Mouse (Mus musculus): ENCODE measurements at regions not wholly inside any gene's neighbourhood (a gene's known extent, or its start where the extent isn't known, plus 50 kb on each side); places are given as distances from the start of the nearest gene placed in this dataset.

DNA sequence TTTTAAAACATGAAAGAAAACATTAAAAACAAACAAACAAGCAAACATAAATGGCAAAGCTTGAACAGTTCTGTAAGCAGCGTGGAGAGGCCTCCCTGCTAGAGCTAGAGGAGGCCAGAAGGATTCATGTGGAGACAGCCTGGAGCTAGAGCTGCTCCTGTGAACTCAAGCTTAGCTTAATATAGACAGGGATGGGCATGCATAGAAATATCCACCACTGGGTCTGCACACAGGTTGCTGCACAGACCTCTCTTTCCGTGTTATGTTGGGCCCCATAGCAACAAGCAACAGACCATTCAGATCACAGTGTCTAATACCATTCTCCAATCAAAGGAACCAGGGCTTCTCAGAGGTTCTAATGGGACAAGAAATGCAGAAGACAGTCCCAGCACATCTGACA is 122.9 kb upstream of the Magi3 start:
- DNase-seq (ENCODE audit: low spot score in 2 of 2) = no peak

- DNase-seq (ENCODE audit: low spot score in 2 of 2) = no peak
Observed at GRCm38 (mm10) chr3:104342220-104342619, 122.0 kb upstream of the Magi3 start.

- DNase-seq (ENCODE audit: low spot score in 2 of 2) = no peak
Observed at GRCm38 (mm10) chr3:104340331-104340730, 120.2 kb upstream of the Magi3 start.

GRCm38 (mm10) chr3:104336867-104337266 is 116.7 kb upstream of the Magi3 start:
- DNase-seq (ENCODE audit: low spot score in 2 of 2) = no peak

- DNase-seq (ENCODE audit: low spot score in 2 of 2) = no peak
Observed at GRCm38 (mm10) chr3:104336308-104336707, 116.1 kb upstream of the Magi3 start.

- no peak for DNase-seq (ENCODE audit: low spot score in 2 of 2)
Observed at GRCm38 (mm10) chr3:104334760-104335159, 114.6 kb upstream of the Magi3 start.

- no peak for DNase-seq (ENCODE audit: low spot score in 2 of 2)
Observed at GRCm38 (mm10) chr3:104333345-104333744, 113.2 kb upstream of the Magi3 start.

GRCm38 (mm10) chr3:104330646-104331045 is 110.5 kb upstream of the Magi3 start:
- no peak for DNase-seq (ENCODE audit: low spot score in 2 of 2)

DNA sequence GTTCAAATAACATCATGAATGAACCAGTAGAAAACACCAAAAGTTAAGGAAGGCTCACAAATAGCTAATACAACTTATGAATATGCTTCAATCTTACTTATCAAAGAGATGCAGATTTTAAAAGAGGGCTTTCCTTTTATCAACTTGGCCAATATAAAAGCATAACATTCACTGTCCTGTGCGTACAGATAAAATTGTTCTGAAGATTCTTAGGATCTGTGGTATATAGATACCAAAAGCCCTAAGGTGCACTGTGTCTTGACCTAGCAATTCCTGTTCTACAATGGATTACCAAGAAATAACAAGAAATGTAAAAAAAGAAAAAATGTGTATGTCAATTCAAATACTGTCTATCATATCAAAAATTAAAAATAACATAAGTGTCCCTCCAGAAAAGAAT is 107.7 kb upstream of the Magi3 start:
- no peak for DNase-seq (ENCODE audit: low spot score in 2 of 2)

DNA sequence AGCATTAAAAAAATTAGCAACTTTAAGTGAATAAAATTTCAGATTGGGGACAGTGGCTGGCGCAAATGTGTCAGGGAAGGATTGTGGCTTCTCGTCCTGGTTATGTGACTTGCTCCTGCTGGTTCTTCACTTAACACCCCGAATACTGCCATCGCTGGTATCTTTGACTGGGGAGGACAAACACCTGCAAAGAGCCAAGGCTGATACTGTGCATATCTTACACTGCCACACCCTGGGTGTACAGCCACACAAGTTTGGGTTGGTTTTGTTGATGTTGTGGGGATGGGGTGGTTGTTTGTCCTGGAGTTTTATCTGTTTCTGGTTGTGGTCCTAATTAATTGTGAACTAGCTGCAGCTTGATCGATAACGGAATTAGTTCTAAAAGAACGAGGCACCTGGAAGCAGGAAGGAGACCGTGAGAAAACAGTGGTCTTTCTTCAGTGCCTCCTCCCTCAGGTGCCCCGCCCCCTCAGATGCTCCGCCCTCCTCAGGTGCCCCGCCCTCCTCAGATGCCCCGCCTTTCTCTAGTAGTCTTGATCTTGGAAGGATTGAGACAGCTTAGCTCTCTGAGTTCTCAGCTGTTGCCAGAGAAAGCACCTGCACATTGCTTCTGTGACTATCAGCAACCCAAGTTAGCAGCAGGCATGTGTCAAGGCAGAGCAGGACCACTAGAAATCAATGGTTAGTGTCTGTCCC is 107.0 kb upstream of the Magi3 start:
- DNase-seq (ENCODE audit: low spot score in 2 of 2) = no peak

DNA sequence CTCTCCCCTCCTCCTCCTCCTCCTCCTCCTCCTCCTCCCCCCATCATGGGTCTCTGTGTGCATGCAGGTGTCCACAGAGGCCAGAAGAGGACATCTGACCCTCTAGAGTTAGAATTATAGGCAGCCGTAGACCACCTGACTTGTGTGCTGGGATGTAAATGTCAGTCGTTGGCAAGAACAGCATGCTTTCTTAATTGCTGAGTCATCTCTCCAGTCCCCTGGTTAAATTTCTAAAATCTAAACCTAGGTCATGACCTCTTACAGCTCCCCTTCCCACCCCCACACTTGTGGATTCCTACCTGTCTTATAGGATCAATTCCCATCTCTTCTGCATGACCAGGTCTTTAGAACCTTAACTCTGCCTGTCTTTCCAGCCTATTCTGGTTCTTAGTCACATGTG is 102.4 kb upstream of the Magi3 start:
- DNase-seq (ENCODE audit: low spot score in 2 of 2) = no peak

DNA sequence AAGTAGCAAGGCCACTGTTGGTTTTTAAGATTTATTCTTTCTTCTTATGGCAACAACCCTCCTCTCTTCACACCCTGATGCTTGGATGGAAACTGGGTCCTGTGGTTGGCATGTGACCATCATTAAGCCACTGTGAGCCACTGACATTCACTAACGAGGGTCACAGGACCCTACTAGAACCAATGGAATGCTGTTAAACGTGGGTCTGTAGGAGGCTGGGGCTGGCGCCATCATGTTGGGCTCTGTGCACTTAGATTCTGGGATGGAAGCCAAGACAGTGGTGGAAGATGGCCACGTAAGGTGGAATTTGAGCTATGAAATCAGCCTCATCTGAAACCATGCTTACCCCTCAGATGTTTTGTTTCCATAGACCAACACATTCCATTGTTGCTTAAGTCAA is 100.2 kb upstream of the Magi3 start:
- no peak for DNase-seq (ENCODE audit: low spot score in 2 of 2)

DNA sequence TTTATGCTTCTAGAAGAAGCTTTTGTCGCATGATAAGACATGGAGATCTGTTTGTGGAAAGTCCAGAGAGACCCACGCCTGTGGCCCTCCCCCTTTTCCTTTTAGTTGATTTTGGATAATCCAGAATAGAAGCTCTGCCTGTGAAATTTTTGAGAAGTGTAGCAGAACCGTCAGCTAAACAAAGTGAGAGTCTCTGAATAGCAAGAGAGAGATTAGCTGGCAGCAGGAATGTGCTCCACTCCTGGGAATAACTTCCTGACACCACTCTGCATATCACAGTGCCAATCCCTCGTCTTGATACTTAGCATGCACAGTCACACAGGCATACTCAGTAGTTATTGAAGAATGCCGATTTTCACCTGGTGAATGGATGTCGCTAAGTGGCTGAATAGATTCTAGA is 99.2 kb upstream of the Magi3 start:
- no peak for DNase-seq (ENCODE audit: low spot score in 2 of 2)

- peak in 1 of 2 experiments; percentile 20 for DNase-seq (ENCODE audit: low spot score in 2 of 2)
Observed at GRCm38 (mm10) chr3:104318911-104319310, 98.7 kb upstream of the Magi3 start.

GRCm38 (mm10) chr3:104317528-104317927 is 97.4 kb upstream of the Magi3 start:
- DNase-seq (ENCODE audit: low spot score in 2 of 2) = no peak

DNA sequence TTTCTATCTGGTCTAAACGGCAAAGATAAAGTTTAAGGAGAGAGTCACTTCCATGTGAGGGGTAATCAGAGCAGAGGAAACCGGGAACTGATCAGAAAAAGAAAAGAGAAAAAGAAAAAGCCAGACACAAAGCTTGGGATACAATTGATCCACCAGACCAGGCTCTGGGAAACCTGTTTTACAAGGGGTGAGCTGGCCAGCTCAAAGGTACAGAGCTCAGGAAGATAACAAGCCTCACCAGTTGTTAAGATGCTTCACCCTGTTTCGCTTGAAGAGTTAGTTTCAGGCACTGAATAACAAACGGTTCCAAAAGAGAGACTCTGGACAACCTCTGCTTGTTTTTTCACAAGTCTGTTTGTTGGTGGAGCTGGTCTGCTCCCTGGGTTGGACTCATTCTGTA is 92.9 kb upstream of the Magi3 start:
- no peak for DNase-seq (ENCODE audit: low spot score in 2 of 2)

- no peak for DNase-seq (ENCODE audit: low spot score in 2 of 2)
Observed at GRCm38 (mm10) chr3:104306961-104307360, 86.8 kb upstream of the Magi3 start.

DNA sequence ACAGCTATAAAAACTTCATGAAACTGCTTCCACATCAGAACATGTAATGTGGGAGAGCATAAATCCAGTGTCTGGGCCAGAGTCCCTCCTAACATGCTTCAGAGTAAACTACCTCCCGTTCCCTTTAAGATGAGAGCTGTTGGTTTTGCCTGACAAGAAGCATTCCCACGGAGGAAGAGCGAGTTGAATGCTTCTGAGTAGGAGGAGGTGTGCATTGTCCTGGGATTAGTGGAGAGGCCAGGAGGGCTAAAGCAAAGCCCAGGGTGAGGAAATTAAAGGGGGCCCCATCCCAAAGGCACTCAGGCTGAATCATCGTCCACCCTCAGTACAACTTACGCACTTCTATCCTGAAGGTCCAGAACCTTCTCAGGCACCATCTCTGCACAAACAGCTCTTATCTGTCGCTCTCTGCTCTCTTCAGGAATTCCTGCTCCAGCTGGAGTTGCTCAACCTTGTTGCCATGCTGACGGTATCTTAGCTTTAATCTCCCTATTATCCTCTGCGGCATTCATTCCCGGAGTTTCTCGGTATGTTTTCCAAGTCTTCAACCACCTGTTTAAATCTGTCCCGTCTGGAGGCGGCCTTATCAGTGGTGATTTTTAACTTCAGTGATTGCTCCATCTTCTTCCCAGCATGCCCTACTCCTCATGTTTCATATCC is 85.9 kb upstream of the Magi3 start:
- no peak for DNase-seq (ENCODE audit: low spot score in 2 of 2)

- no peak for DNase-seq (ENCODE audit: low spot score in 2 of 2)
Observed at GRCm38 (mm10) chr3:104303577-104303976, 83.4 kb upstream of the Magi3 start.

DNA sequence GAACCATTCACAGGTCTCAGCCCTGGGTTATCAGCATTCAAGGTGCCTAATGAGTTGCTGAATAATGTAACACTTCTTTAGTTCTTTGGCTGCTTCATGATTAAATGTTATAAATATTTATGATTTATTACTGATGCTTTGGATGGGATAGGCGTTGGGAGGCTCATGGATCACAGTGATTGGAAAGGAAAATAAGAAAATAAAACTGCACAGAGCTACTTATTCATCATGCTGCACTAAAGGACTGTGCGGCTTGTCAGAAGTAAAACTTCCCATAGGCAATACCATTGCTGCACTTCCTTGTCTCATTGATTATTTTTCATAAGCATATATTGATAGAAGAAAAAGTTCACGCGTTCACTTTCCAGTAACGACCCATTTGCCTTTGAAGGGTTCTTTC is 80.0 kb upstream of the Magi3 start:
- no peak for DNase-seq (ENCODE audit: low spot score in 2 of 2)

DNA sequence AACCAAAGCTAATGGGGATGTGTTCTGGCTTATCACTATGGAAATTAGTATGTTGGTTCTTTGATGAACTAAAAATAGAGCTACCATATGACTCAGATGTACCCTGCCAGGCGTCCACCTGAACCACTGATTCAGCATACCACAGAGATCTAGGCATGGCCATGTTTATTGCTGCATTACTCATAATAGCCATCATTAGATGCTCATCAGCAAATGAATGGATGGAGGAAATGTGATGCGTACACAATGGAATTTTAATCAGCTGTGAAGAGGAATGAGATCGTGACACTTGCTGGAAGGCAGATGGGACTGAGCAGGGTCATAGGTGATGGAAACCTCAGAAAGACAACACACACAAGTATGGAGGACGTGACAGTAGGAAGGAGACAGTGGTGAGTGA is 78.7 kb upstream of the Magi3 start:
- DNase-seq (ENCODE audit: low spot score in 2 of 2) = no peak

DNA sequence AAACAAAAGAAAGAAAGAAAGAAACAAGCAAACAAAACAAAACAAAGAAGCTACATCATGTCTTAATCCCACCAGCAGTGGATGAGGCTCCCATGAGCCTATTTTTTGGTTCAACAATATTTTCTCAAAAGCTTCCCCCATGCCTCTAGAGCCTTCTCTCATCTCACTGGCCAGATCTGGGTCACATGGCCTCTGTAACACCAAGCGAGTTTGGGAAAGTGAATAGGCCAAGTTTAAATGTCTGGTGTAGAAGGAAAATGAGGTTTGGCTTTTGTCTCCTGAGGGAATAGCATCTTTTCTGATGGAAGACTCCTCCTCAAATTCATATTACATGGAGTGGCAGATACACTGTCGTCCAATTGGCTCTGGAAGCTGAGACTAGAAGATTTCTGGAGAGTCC is 78.2 kb upstream of the Magi3 start:
- no peak for DNase-seq (ENCODE audit: low spot score in 2 of 2)

- no peak for DNase-seq (ENCODE audit: low spot score in 2 of 2)
Observed at GRCm38 (mm10) chr3:104297112-104297511, 76.9 kb upstream of the Magi3 start.
